Mouse (Mus musculus) liver, adult 2 months (tissue): ENCODE measurements around the gene Gm45623. TPM values are rescaled to one million over a fixed set of nuclear protein-coding genes. Genes with fewer than 3 reads are reported as not detected.
A peak's percentile ranks its signal among the peaks of the same experiment; 100 is the strongest.

ENCODE experiments used
- DNase-seq: peaks from one replicate; pipeline ENCODE4 v3.0.0-alpha.2; 2011; ENCODE audit warnings: low read depth, low spot score; ENCODE audit errors: extremely low read depth
- H3K27ac ChIP-seq: fragments of 200-500 bp; replicated peaks from 2 replicates; pipeline ENCODE4 v1.5.1; 2012; ENCODE audit warnings: low read depth, mild to moderate bottlenecking, control low read depth, inconsistent platforms, low read length; ENCODE audit not compliant: insufficient read depth
- H3K27me3 ChIP-seq: fragments of 200-500 bp; 2 replicates; pipeline ENCODE4 v1.6.1; 2012; ENCODE audit warnings: mild to moderate bottlenecking, moderate library complexity, low read length, inconsistent platforms; ENCODE audit not compliant: control insufficient read depth, insufficient read depth
- H3K36me3 ChIP-seq: fragments of 200-500 bp; 2 replicates; pipeline ENCODE4 v1.6.1; 2012; ENCODE audit warnings: low read length, inconsistent platforms; ENCODE audit not compliant: control insufficient read depth, insufficient read depth
- H3K4me1 ChIP-seq: fragments of 200-500 bp; 2 replicates; pipeline ENCODE4 v1.6.1; 2011; ENCODE audit warnings: low read length; ENCODE audit not compliant: control insufficient read depth, insufficient read depth
- H3K4me3 ChIP-seq: fragments of 200-500 bp; 2 replicates; pipeline ENCODE4 v1.5.1; 2011; ENCODE audit warnings: low read depth, mild to moderate bottlenecking, control low read depth, low read length, moderate library complexity; ENCODE audit not compliant: insufficient read depth
- H3K79me2 ChIP-seq: fragments of 200-500 bp; 2 replicates; pipeline ENCODE4 v1.6.1; 2012; ENCODE audit warnings: inconsistent platforms, mild to moderate bottlenecking, low read length, moderate library complexity; ENCODE audit not compliant: control insufficient read depth, insufficient read depth
- H3K9ac ChIP-seq: fragments of 200-500 bp; 2 replicates; pipeline ENCODE4 v1.6.1; 2012; ENCODE audit warnings: low read depth, mild to moderate bottlenecking, control low read depth, inconsistent platforms, low read length
- CTCF ChIP-seq: fragments of 200-500 bp; IDR thresholded peaks from 2 replicates; pipeline ENCODE4 v1.5.1; 2011; ENCODE audit warnings: low read depth, low read length, control low read depth
- POLR2A ChIP-seq: fragments of 200-500 bp; IDR thresholded peaks from 2 replicates; pipeline ENCODE4 v1.6.1; 2011; ENCODE audit warnings: low read length, control low read depth; ENCODE audit not compliant: insufficient read depth; ENCODE audit errors: extremely low read depth
- WGBS: fragments of 180-500 bp; shearing (Covaris S2); methylation state at CpG from one replicate; pipeline ENCODE4 v1.1.7; 2018; 5-methylcytosine and 5-hydroxymethylcytosine counted together
- polyA plus RNA-seq: library from polyadenylated mRNA; depleted of rRNA; stranded (reverse); fragments of >200 nt; gene quantifications from 2 replicates; pipeline ENCODE4 v1.2.3, GENCODE M21; 2012
- total RNA-seq: library from RNA; depleted of rRNA; stranded (reverse); fragments of >200 nt; gene quantifications from 2 replicates; pipeline ENCODE4 v1.2.3, GENCODE M21; 2014

Gm45623 gene
- total and polyA plus RNA-seq, 2 experiments: not detected

DNA sequence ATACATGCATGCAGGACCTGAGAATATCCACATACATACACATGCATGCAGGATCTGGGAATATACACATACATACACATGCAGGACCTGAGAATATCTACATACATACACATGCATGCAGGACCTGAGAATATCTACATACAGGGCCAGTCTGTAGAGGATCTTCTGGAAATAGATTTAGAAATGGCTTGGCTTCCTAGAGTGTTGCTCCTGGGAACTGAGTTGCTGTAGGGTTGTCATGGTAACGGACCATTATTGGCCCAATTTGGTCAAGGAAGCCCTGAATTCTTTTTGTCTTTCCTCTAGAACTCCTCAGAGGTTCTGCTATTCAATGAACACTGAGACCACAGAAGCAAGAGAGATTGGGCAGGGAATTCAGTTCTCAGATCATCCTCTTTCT is 29.0 kb upstream of the Gm45623 start:
- Histone ChIP-seq H3K36me3 (no peaks in the 10 kb centered on the region), H3K79me2 (no peaks in the 10 kb centered on the region), H3K4me3 (no peak overlapping the region), H3K9ac (no peak overlapping the region), H3K27me3 (no peaks in the 10 kb centered on the region), H3K27ac (no peak overlapping the region), H3K4me1 (no peaks in the 10 kb centered on the region)
- no peak for TF ChIP-seq POLR2A
- no peak for TF ChIP-seq CTCF
- WGBS: 84% methylated on average over 1 of the region's 1 CpGs
- no peak for DNase-seq

- WGBS: 77% methylated on average over 3 of the region's 3 CpGs
- Histone ChIP-seq H3K36me3 (no peaks in the 10 kb centered on the region), H3K27me3 (no peaks in the 10 kb centered on the region), H3K27ac (no peak overlapping the region), H3K4me3 (no peak overlapping the region), H3K9ac (no peak overlapping the region), H3K4me1 (no peaks in the 10 kb centered on the region), H3K79me2 (no peaks in the 10 kb centered on the region)
- TF ChIP-seq CTCF (no peak), POLR2A (no peak)
- no peak for DNase-seq
Measured at GRCm38 (mm10) chr13:56781697-56782096, 28.1 kb upstream of the Gm45623 start.

DNA sequence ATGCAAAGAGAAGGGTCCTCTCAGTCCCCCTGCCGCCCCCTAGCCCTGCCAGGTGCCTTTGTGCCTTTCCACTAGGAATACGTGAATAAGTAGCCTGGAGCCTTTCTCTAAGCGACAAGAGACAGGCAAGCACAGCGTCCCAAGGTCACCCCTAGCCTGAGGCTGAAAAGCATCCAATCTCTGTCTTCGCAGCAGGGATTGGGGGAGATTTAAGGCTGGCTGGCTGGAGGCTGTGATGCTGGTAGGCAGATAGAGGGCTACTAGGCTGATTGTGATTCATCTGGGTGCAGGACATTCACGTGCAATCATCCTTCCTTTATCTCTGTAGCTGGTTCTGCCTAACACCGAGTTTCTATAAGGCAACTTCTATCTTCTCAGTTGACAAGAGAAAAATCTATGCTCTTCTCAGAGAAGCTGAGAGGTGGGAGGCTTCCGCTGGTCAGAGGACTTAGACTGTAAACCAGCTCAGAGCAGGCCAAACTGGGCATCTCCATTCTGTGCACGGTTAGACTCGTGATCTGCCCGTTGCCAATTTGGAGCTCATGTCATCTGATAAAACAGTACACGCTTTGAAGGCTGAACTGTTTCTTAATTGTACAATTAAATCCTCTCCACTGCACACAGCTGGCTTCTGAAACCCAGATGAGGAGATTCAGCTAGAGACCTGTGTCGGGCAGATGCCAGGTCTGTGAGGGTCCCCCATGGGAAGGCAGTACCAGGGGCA is 27.3 kb upstream of the Gm45623 start:
- H3K4me3 ChIP-seq: no peak overlapping the region
- TF ChIP-seq POLR2A: no peak
- TF ChIP-seq CTCF: no peak
- H3K9ac ChIP-seq: no peak overlapping the region
- H3K36me3 ChIP-seq: no peaks in the 10 kb centered on the region
- no peaks in the 10 kb centered on the region for H3K4me1 ChIP-seq
- no peaks in the 10 kb centered on the region for H3K27me3 ChIP-seq
- H3K79me2 ChIP-seq: no peaks in the 10 kb centered on the region
- 65% methylated on average over 13 of the region's 13 CpGs for WGBS
- H3K27ac ChIP-seq: no peak overlapping the region
- DNase-seq: no peak

DNA sequence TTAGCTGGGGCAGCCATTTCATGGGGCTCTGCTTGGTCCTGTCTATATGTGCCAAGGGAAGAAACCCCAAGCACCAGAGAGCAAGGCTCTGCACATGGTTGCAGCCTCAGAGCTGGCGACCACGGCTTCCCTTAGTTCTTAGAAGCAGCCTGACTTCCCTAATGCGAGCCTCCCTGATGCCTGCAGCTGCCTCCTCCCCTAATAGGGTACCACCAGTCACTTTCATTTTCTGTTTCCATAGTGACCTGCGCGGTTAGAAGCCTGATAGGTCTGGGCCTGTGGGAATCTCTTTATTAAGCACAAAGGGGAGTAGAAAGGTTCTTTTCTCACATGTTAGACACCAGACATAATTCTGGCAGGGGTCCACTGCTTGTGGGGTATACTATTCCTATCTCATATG is 20.7 kb upstream of the Gm45623 start:
- Histone ChIP-seq H3K36me3 (no peaks in the 10 kb centered on the region), H3K4me1 (no peaks in the 10 kb centered on the region), H3K9ac (no peak overlapping the region), H3K27ac (no peak overlapping the region), H3K27me3 (no peaks in the 10 kb centered on the region), H3K4me3 (no peak overlapping the region), H3K79me2 (no peaks in the 10 kb centered on the region)
- no peak for TF ChIP-seq CTCF
- TF ChIP-seq POLR2A: no peak
- no peak for DNase-seq
- 70% methylated on average over 5 of the region's 5 CpGs for WGBS

DNA sequence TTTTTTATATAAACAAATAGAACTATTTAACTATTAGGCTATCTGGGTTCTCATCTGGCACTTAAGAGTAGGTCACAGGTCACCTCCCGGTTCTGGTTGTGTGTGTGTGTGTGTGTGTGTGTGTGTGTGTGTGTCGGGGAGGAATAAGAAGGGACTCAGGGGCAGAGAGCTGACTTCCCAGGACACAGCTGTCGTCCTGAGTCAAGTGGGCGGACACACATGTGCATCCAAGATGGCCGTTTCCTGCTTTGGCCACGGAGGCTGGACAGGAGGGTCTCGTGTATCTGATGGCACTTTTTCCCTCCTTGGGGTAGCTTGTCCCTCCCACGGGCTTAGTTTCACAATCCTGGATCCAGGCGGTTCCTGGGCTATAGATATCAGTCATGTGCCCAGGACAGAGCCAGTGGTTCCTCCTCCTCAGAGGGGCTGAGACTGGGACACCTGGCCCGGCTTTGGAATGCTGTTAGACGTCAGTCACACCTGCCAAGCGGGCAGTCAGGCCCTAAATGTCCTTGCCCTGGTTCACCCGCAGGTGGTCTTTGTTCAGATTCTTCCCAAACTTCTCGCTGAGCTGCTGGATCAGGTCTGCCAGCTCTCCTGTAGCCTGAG is 19.7 kb upstream of the Gm45623 start:
- Histone ChIP-seq H3K4me3 (no peak overlapping the region), H3K9ac (no peak overlapping the region), H3K36me3 (no peaks in the 10 kb centered on the region), H3K27ac (no peak overlapping the region), H3K4me1 (no peaks in the 10 kb centered on the region), H3K27me3 (no peaks in the 10 kb centered on the region), H3K79me2 (no peaks in the 10 kb centered on the region)
- no peak for DNase-seq
- WGBS: 53% methylated on average over 14 of the region's 14 CpGs
- no peak for TF ChIP-seq CTCF
- TF ChIP-seq POLR2A: no peak

GRCm38 (mm10) chr13:56772592-56772991 is 19.0 kb upstream of the Gm45623 start:
- no peak for DNase-seq
- WGBS: 43% methylated on average over 3 of the region's 3 CpGs

More at GRCm38 (mm10) chr13:56772592-56772991, 19.0 kb upstream of the Gm45623 start:
- H3K4me3 ChIP-seq: no peak overlapping the region
- H3K4me1 ChIP-seq: no peaks in the 10 kb centered on the region
- no peaks in the 10 kb centered on the region for H3K27me3 ChIP-seq
- no peak overlapping the region for H3K9ac ChIP-seq
- H3K27ac ChIP-seq: no peak overlapping the region
- TF ChIP-seq POLR2A (no peak), CTCF (peak; percentile 47)
- H3K79me2 ChIP-seq: no peaks in the 10 kb centered on the region
- H3K36me3 ChIP-seq: no peaks in the 10 kb centered on the region
